Mouse (Mus musculus) forelimb bud, embryonic 11.5 days (tissue): Measurements from ENCODE around the gene Prkar2b.

Experiments used
- DNase-seq: peaks from one replicate; pipeline ENCODE4 v3.0.0-alpha.2; 2012; ENCODE audit warnings: low read depth, low spot score

Gene Prkar2b

GRCm38 (mm10) chr12:31967536-31967935 lies 93.6 kb downstream of the Prkar2b start:
- DNase-seq, result peak; percentile 69

DNA sequence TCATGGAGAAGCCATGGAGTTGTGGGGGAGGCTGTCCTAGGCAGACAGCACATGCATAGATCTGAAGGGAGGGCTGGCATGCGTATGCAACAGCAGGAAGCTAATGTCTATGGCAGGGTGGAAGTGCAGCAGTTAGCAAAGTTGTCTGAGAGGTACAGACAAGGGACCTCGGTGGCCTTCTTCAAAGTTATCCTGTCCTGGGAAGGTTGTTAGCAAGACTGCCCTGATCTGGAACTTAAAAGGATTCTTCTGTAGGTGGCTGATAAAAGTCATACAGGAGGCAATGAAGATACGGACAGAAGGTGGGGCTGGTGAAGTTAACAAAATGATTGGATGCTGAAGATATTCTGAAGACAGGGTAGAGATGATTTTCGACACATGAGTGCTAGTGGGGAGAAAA lies 94.7 kb downstream of the Prkar2b start:
- no peak for DNase-seq

- DNase-seq, result no peak
These were observed 95.4 kb downstream of the Prkar2b start for GRCm38 (mm10) chr12:31965517-31966212.

DNA sequence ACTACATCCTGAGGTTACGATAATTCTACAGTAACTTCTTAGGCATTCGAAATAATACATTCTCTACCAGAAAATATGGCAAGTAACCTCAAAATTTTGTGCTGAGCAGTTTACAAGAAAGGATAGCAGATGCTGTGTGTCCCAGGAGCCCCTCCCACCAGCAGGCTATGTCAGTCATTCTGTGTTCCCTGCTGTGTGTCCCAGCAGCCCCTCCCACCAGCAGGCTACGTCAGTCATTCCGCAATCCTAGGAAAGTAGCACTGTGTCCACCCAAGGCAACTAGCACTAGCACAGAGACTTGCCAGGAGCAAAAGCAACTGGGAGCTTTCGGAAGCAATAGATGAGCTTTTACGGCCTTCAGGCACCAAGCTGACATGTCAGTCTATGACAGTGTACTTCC lies 97.0 kb downstream of the Prkar2b start:
- DNase-seq, result no peak

DNA sequence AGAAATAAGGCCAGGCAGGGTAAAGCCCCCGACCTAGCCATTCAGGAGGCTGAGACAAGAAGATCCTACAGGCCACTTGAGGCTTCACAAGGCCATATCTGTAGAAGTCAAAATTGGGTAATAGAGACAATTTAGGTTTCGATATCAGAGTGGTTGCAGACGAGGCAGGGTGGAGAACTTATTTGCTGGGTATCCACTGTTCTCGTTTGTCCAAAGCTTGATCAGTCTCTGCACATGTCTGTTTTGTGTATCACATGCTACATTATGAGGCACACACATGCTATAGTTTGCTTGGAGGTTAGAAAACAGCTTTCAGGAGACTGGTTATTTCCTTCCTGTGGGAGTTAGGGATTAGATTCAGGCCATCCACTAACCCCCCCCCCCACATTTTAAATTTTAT lies 105.3 kb downstream of the Prkar2b start:
- DNase-seq, result no peak

GRCm38 (mm10) chr12:31950659-31951031 lies 110.5 kb downstream of the Prkar2b start:
- DNase-seq, result no peak

GRCm38 (mm10) chr12:31949759-31950658 lies 111.1 kb downstream of the Prkar2b start, which contains the start of gene Hbp1:
Hbp1 (minus strand) TSS chr12:31950535.
- peak; percentile 100 for DNase-seq

DNA sequence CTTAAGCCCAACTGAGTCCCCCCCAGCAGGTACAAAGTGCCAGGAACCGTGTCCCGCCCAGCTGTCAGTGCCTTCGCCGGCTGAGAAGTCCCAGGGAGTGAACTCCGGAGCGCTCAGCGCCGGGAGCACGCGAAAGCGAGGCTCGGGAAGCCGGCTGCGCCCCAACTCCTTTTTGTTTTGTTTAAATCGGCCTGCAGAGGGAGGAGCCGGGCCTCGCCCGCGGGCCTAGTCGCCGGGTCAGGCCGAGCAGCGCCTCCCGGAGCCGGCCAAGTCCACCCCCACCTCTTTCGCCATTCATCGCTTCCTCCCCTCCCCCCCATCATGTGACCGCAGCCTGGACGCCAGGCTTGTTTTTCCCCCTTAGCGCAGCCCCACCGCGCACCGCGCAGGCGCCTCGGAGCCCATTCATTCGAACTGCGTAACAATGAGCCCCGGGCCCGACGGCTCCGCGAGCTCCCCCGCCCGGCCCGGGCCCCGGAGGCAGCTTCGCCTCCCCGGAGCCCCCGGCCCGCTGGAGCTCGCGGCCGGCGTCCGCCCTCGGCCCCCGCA lies 111.8 kb downstream of the Prkar2b start:
- peak; percentile 96 for DNase-seq

DNA sequence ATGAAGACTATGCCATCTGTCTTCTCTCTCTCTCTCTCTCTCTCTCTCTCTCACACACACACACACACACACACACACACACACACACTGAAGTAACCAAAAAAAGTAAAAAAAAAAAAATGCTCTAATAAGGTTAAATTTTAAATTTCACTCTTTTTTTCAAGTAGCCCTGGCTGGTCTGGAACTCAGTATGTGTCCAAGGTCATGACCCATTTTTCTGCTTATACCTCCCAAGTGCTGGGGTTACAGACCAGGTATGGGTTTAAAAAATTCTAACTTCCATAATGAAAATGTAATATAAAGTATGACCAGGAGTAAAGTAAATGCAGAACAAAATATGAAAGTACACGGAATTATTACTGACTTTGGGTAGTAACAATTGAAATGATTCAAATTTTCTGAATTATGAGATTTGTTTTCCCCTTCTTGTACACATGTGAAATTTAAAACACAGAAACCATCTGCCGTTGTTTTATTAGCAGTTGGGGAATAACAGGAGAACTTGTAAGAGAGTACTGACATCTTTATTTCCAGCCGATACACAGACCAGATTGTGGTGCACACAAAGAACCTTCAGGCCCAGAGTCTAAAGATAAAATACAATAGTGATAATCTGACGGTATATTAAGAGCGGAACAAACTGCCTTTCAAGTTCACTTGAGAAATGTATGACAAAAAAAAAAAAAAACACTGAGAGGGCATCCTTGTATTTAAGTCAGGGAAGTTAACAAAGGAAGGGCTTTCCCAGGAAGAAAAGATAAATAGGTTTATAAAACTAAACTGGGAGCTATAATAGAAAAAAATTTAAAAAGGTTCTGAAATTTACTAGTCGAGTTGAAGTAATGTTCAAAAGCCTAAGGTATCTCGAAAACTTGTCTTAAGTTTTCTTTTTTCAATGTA lies 112.7 kb downstream of the Prkar2b start:
- DNase-seq, result peak; percentile 23

DNA sequence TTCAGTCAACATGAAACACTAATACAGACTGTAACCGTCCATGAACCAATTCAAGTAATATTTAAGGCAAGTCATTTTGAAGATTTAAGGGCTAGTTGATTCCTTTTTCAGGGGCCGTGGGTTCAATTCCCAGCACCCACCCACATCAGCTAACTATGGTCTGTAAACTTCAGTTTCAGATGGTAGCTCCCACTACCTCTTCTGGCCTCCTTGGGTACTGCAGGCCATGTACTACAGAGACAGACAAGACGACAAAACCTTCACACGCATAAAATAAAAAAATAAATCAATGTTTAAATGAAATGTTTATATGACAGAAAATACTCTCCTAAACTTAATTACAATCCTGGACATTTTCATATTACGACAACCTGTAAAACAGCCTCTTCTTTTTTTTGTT lies 113.6 kb downstream of the Prkar2b start:
- peak; percentile 16 for DNase-seq

- no peak for DNase-seq
These were observed 116.7 kb downstream of the Prkar2b start for GRCm38 (mm10) chr12:31944405-31944804.

DNA sequence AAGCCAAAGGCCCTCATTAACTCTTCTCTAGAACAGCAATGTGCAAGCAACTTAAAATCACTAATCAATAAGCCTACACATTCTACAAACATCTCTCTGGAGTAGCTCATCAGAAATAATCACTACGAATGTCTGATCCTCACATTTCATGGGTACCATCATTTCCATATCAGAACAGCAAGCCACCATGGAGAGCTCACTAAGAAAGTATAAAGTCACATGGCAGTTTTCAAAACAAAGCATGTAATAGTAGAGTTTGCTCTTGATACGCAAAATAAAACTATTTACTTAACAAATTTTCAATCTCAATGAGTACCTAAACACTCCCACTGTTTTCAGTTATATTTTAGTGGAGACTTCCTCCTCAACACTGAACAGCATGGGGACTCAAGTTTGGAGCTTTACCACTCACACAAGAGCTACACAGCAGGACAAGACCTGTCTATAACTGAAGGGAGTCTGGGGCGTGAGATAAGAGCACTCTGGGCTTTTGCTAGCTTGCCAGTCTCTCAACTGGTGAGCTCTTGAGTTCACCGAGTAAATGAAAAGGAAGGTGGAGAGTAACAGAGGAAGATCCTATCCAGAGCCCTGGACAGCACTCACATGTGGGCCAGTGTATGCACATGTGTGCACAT lies 118.0 kb downstream of the Prkar2b start:
- DNase-seq, result no peak

DNA sequence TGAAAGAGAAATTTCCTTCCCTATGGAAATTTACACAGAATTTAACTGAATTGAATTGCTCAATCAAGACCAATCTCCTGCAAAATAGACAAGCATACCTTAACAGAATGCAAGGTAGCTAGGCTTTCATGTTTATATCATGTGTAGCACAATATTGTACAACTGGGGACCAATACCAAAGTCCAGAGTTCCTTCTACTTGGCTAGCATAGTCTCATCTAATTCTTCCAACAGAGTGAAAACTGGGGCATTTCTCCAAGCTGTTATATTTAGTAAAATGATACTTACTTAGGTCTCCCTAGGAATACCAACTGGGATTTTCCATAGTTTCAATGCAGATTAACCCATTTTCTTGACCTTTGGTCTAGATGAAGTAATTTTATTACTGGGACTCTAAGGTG lies 122.1 kb downstream of the Prkar2b start:
- no peak for DNase-seq

GRCm38 (mm10) chr12:31938391-31938997 lies 122.6 kb downstream of the Prkar2b start:
- no peak for DNase-seq

DNA sequence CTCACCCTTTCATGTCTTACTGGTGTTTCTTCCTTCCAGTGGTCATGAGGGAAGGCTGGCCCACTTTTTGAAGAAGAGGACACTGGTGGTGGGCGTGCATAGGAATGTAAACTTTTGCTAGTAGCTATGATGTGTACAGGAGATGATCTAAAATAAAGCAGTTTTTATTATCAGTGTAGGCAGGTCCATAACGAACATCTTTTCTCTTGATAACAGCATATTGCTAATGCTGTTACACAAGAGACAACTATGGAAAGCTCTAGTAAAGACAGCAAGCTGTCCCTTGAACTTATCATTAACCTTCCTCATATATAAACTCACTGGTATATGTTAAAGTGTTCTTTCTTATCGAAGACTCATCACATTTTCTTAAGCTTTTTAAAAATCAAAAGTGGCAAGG lies 123.5 kb downstream of the Prkar2b start:
- DNase-seq, result no peak

- peak; percentile 67 for DNase-seq
These were observed 124.3 kb downstream of the Prkar2b start for GRCm38 (mm10) chr12:31936657-31937300.

DNA sequence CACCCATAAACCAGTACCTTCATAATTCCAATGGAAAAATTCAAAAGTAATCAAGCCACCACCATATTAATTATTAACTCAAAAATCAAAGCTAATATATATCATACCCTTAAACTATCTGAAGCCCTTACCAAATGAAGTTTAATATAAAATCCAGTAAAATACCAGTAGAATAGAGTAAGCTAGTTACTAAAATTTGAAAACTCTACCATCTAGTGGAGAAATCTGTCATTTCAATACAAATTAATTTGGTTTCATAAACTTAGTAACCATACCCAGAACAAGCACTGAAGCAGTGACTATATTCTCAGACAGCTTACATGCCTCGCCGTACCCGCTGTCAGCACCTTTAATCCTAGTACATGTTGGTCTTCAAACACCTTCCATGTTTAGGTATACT lies 129.3 kb downstream of the Prkar2b start:
- no peak for DNase-seq

- DNase-seq, result no peak
These were observed 132.6 kb downstream of the Prkar2b start for GRCm38 (mm10) chr12:31928498-31928897.

DNA sequence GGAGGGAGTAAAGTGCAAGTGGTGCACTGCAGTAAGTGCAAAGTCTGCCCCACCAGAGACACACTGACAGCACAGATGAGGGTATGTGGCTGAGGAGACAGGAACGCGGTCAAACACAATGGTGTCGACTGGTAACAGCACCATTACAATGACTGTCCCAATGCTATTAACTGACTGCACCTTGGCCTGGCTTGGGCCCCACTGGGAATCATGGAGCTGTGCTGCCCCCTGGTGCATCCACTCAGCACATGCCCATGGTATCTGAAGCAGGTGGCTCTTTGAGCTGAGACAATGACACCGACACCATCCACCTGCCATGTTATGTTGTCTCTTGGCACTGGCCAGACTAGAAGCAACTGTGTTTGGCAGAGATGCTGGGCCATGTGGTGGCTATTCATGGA lies 134.4 kb downstream of the Prkar2b start:
- peak; percentile 35 for DNase-seq

GRCm38 (mm10) chr12:31925343-31925742 lies 135.8 kb downstream of the Prkar2b start:
- DNase-seq, result no peak
